Mouse (Mus musculus) frontal cortex, postnatal 25 days (tissue): ENCODE results near the gene Tap1.
"Not testable (repeated sequence)": the region's sequence is repeated elsewhere in the genome, so short reads cannot be mapped to it uniquely, and the experiment has no call there.

Experiments used
- DNase-seq, 2 experiments: peaks; one replicate each; pipeline ENCODE4 v3.0.0; 2022; ENCODE audit warnings: low spot score in 2 of 2

The Tap1 gene

GRCm38 (mm10) chr17:34204303-34205010 is 17.1 kb downstream of the Tap1 start:
- DNase-seq = peak; percentile 72 to 78

GRCm38 (mm10) chr17:34205021-34205745 is 17.8 kb downstream of the Tap1 start:
- DNase-seq = no peak

GRCm38 (mm10) chr17:34205746-34206176 is 18.4 kb downstream of the Tap1 start:
- no peak for DNase-seq

GRCm38 (mm10) chr17:34206731-34207130 is 19.4 kb downstream of the Tap1 start:
- no peak for DNase-seq

GRCm38 (mm10) chr17:34207456-34207855 is 20.1 kb downstream of the Tap1 start:
- DNase-seq = no peak

- DNase-seq = no peak
These were observed 20.5 kb downstream of the Tap1 start for GRCm38 (mm10) chr17:34207866-34208265.

- no peak for DNase-seq
These were observed 21.1 kb downstream of the Tap1 start for GRCm38 (mm10) chr17:34208421-34208820.

- no peak for DNase-seq
These were observed 22.3 kb downstream of the Tap1 start for GRCm38 (mm10) chr17:34209680-34210079.

GRCm38 (mm10) chr17:34210599-34210998 is 23.2 kb downstream of the Tap1 start:
- no peak for DNase-seq

GRCm38 (mm10) chr17:34211746-34212365 is 24.5 kb downstream of the Tap1 start:
- no peak for DNase-seq

- DNase-seq = no peak
These were observed 26.6 kb downstream of the Tap1 start for GRCm38 (mm10) chr17:34213936-34214335.

- no peak for DNase-seq
These were observed 27.8 kb downstream of the Tap1 start for GRCm38 (mm10) chr17:34215176-34215575.

- DNase-seq = no peak
These were observed 30.0 kb downstream of the Tap1 start for GRCm38 (mm10) chr17:34217216-34217928.

GRCm38 (mm10) chr17:34217986-34218385 is 30.6 kb downstream of the Tap1 start:
- no peak for DNase-seq

GRCm38 (mm10) chr17:34218675-34219074 is 31.3 kb downstream of the Tap1 start:
- no peak for DNase-seq

- not testable (repeated sequence) for DNase-seq
These were observed 31.7 kb downstream of the Tap1 start for GRCm38 (mm10) chr17:34219096-34219495.

GRCm38 (mm10) chr17:34219801-34220200 is 32.4 kb downstream of the Tap1 start:
- not testable (repeated sequence) for DNase-seq

GRCm38 (mm10) chr17:34220401-34220800 is 33.0 kb downstream of the Tap1 start:
- DNase-seq = not testable (repeated sequence)

GRCm38 (mm10) chr17:34224816-34225215 is 37.5 kb downstream of the Tap1 start:
- no peak for DNase-seq

GRCm38 (mm10) chr17:34225426-34225825 is 38.1 kb downstream of the Tap1 start:
- no peak for DNase-seq

GRCm38 (mm10) chr17:34225911-34226310 is 38.6 kb downstream of the Tap1 start:
- DNase-seq = not testable (repeated sequence)

GRCm38 (mm10) chr17:34230971-34231370 is 43.6 kb downstream of the Tap1 start:
- DNase-seq = not testable (repeated sequence)
